Mouse (Mus musculus): Measurements from ENCODE around the gene Ormdl1. TPM values are rescaled to one million over a fixed set of nuclear protein-coding genes. Genes with fewer than 3 reads are reported as not detected.
A peak's percentile ranks its signal among the peaks of the same experiment; 100 is the strongest.
"Not testable (repeated sequence)": the region's sequence is repeated elsewhere in the genome, so short reads cannot be mapped to it uniquely, and the experiment has no call there.

The Ormdl1 gene
- 48.4 and 53.0 TPM in 2 replicates for polyA plus RNA-seq (2016; fragmentation: Nextera tagmentation; extraction: Ambion mirVana)

DNA sequence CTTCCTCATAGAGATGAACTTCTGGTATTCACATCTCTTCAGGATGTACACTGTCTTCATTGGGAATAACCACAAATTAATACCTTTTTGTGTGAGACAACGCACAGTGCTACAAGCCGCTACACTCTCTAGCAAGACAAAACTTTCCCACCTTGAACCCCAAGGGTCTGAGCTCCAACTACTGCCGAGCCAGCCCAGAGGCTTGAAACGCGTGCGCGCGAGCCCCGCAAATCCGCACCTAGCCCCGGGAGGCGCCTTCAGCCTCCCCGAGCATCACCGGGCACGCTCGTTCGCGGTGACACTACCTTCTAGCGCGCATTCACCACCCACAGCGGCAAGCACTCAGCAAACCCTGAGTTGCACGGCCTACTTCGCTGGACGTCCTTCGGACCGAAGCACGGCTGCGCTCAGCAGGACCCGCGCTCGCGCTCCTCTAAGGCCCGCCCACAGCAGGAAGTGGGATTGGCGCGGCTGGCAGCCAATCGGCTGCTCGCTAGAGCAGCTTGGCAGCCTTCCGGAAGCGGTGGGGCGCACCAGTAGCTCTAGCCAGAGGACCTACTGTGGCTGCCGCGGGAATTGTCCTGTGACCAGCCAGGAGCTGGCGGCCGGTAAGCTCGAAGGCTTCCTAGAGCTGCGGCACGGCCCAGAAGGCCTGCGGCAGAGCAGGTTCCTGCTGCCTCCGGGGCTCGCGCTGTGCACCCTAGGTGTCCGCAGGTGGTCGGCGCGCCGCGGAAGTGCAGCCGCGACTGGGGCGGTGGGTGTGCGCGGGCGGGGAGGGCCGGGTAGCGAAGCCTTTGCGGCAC lies at the start of gene Ormdl1, which contains the start of the genes Pms1 and Gm28778:
Gene Ormdl1 (plus strand): TSS at position 515 of the 803 bp plus-strand sequence.
Gene Pms1 (minus strand): TSS at position 438 of the 803 bp plus-strand sequence.
Gene Gm28778 (plus strand): TSS at position 531 of the 803 bp plus-strand sequence.
- Histone ChIP-seq H3K36me3 (peaks cover 13% of the 10 kb centered on the region), H3K4me1 (replicated peaks) (peaks cover 6% of the 10 kb centered on the region; the same call in 1 of the 2 replicates), H3K9ac (replicated peaks) (peak within 1 kb of the TSS; percentile 81), H3K4me3 (replicated peaks) (peak within 1 kb of the TSS; percentile 77), H3K4me2 (peak within 1 kb of the TSS; percentile 61), H3K9me3 (no peaks in the 10 kb centered on the region), H3K27me3 (no peaks in the 10 kb centered on the region), H3K27ac (peak within 1 kb of the TSS; percentile 90)
- WGBS: under 1% methylated on average over 66 of the region's 66 CpGs
- ATAC-seq (ENCODE audit: insufficient number of reproducible peaks, insufficient read depth, low FRiP score, low TSS enrichment, low read depth): peak; percentile 99

DNA sequence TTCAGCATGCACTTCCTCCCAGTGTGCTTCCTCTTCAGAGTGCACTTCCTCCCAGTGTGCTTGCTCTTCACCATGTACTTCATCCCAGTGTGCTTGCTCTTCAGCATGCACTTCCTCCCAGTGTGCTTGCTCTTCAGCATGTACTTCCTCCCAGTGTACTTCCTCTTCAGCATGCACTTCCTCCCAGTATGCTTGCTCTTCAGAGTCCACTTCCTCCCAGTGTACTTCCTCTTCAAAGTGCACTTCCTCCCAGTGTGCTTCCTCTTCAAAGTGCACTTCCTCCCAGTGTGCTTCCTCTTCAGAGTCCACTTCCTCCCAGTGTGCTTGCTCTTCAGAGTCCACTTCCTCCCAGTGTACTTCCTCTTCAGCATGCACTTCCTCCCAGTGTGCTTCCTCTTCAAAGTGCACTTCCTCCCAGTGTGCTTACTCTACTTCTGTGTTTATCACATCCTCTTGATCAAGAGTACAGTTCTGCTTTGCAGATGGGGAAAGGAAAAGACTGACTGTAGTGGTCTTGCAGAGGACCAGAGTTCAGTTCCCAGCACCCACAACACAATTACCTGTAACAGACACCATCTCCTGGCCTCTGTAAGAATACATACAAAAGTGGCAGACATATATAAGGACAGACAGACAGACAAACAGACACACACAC lies 31.8 kb upstream of the Ormdl1 start:
- H3K9ac ChIP-seq (replicated peaks); H3K9me3 ChIP-seq; H3K4me2 ChIP-seq; H3K4me1 ChIP-seq (replicated peaks); H3K4me3 ChIP-seq (replicated peaks); H3K27ac ChIP-seq; ATAC-seq (ENCODE audit: insufficient number of reproducible peaks, insufficient read depth, low FRiP score, low TSS enrichment, low read depth); H3K27me3 ChIP-seq: not testable (repeated sequence)
- peaks cover 12% of the 10 kb centered on the region for H3K36me3 ChIP-seq

DNA sequence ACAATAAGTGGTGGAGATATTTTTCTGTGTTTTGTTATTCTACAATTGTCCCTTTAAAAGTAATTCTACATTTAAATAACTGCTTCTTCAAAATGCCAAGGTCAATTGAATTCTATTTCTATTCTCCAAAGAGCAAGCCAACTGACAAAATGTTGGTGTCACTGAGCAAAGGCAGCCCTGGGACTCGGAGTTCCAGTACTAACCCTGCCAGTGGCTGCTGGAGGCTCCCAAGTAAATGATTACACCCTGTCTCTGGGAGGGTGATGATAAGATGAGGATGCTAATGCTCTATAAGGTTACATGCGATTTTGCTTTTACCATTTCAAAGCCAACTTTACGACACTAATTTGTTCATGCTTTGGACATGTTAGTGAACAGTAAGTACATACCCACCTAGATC lies 27.0 kb upstream of the Ormdl1 start:
- ATAC-seq (ENCODE audit: insufficient number of reproducible peaks, insufficient read depth, low FRiP score, low TSS enrichment, low read depth): no peak
- WGBS: 92% methylated on average over 3 of the region's 3 CpGs
- H3K36me3 ChIP-seq: peaks cover 9% of the 10 kb centered on the region
- no peak overlapping the region for H3K4me3 ChIP-seq (replicated peaks)
- no peaks in the 10 kb centered on the region for H3K27me3 ChIP-seq
- H3K27ac ChIP-seq: no peak overlapping the region
- no peak overlapping the region for H3K4me2 ChIP-seq
- no peak overlapping the region for H3K9ac ChIP-seq (replicated peaks)
- no peaks in the 10 kb centered on the region for H3K4me1 ChIP-seq (replicated peaks)
- H3K9me3 ChIP-seq: no peaks in the 10 kb centered on the region

DNA sequence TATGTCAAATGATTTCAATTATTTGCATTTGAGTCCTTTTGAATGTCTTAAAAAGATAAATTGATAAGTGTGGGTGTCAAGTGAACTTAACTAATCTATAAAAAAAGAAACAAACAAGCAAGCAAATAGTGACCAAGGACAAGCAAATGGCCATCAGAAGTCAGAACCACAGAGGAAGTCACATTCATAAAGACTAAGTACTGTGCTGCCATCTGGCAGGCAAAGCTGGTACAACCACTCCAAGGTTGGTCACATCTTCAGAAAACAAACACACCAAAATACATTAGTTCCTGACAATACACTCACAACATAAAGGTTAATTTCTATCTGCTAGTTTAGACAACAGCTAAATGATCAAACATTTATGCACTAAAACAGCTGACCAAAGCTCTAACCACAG lies 24.2 kb upstream of the Ormdl1 start:
- Histone ChIP-seq H3K4me3 (replicated peaks) (no peak overlapping the region), H3K36me3 (peaks cover 3% of the 10 kb centered on the region; the same call in 1 of the 2 replicates), H3K9ac (replicated peaks) (no peak overlapping the region), H3K4me2 (no peak overlapping the region), H3K27ac (no peak overlapping the region), H3K9me3 (no peaks in the 10 kb centered on the region), H3K4me1 (replicated peaks) (no peaks in the 10 kb centered on the region), H3K27me3 (no peaks in the 10 kb centered on the region)
- ATAC-seq (ENCODE audit: insufficient number of reproducible peaks, insufficient read depth, low FRiP score, low TSS enrichment, low read depth): no peak

DNA sequence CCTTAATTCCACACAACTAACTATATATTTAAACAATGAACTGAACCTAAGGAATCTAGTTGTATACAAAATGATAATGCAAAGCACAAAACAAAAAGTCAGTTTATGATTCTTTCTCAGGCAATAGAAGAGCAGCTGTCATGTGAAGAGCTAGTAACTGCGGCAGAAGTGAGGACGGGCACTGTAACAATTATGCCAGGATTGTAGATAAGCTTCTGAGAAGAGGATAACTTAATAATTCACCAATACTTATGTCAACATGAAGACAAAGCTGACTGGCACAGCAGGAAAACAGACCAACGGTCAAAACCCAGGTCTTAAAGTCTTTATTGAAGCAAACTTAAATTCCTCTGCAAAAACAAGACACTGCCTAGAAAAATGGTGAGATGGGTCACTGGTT lies 5.7 kb upstream of the Ormdl1 start:
- 87% methylated on average over 3 of the region's 3 CpGs for WGBS
- ATAC-seq (ENCODE audit: insufficient number of reproducible peaks, insufficient read depth, low FRiP score, low TSS enrichment, low read depth): no peak

DNA sequence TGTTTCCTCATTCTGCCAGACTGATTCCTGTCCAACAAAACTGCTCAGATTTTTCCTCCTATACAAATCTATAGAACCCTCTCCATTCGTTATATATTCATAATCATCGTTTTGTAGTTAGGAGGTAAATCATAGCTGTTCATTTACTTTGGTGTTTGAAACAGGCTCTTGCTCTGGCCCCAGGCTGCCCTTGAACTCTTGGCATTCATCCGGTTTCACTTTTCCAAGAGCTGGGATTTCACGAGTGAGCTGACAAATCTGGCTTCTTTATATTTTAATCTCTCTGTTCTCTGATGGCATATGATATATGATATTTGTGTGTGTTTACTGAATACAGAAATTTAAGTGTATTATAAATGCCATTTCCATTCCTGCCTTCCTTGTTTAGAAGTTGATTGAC lies 3.6 kb downstream of the Ormdl1 start:
- Histone ChIP-seq H3K27ac (no peak overlapping the region), H3K4me1 (replicated peaks) (peaks cover 6% of the 10 kb centered on the region; the same call in 1 of the 2 replicates), H3K9ac (replicated peaks) (no peak overlapping the region), H3K9me3 (no peaks in the 10 kb centered on the region), H3K4me3 (replicated peaks) (no peak overlapping the region), H3K27me3 (no peaks in the 10 kb centered on the region), H3K36me3 (peaks cover 10% of the 10 kb centered on the region), H3K4me2 (no peak overlapping the region)
- 93% methylated on average over 4 of the region's 4 CpGs for WGBS
- no peak for ATAC-seq (ENCODE audit: insufficient number of reproducible peaks, insufficient read depth, low FRiP score, low TSS enrichment, low read depth)

More for the DNA sequence above, 5.7 kb upstream of the Ormdl1 start:
- H3K27me3 ChIP-seq: no peaks in the 10 kb centered on the region
- 0 out of 2 replicates have a peak, but pooled peaks cover 6% of the 10 kb centered on the region for H3K4me1 ChIP-seq (replicated peaks)
- H3K4me2 ChIP-seq: no peak overlapping the region
- peaks cover 9% of the 10 kb centered on the region for H3K36me3 ChIP-seq
- H3K9ac ChIP-seq (replicated peaks): no peak overlapping the region
- H3K27ac ChIP-seq: no peak overlapping the region
- no peaks in the 10 kb centered on the region; the same call in 1 of the 2 replicates for H3K9me3 ChIP-seq
- no peak overlapping the region for H3K4me3 ChIP-seq (replicated peaks)

DNA sequence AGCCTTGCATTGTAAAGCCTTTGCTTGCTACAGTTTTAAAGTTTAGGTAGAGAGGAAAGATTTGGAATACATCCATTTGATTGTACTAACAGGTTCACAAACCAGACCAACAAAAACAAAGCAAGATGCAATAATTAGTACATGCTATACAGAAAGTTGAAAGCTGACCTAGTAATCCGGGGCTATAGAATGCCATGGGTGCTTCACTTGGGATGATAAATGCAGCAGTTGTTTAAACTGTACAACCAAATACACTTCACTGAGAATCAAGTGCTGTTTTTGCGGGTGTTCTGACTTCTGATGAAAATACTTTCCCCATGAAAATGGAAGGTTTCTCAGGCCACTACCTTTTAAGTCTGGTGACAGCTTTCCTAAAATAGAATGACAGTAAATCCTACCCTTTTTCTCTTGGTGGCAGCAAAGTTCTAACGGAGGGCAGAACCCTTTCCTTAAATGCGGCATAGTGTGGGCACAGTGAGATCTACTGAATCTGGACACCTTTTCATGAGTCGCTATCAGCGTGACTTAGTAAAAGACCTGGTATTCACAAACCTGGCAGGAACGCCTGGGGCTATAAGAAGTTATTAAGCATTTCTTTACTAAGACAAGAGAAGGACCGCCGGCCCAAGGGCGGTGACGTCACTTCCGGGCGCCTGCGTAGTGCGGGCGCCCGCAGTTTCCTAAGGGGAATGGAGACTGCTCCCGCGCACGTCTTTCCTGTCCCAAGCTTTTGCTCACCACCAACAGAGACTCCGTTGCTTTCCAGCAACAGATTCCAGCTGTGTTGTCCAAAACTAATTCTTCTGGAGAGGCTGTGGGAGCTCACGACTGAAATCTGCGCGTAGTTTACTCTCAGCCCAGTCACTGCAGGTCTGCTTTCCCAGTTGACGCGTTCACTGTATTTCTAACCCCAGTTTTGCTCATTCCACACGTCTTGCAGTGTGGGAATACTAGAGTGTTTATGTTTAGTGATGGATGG lies 16.4 kb downstream of the Ormdl1 start, which contains the start of gene Osgepl1:
Gene Osgepl1 (plus strand): TSS at position 636 of the 979 bp plus-strand sequence.
- Histone ChIP-seq H3K9me3 (no peaks in the 10 kb centered on the region), H3K36me3 (peaks cover 17% of the 10 kb centered on the region; the same call in 1 of the 2 replicates), H3K4me1 (replicated peaks) (no peaks in the 10 kb centered on the region), H3K27me3 (no peaks in the 10 kb centered on the region), H3K27ac (peak within 1 kb of the TSS; percentile 87), H3K9ac (replicated peaks) (peak within 1 kb of the TSS; percentile 72), H3K4me2 (peak within 1 kb of the TSS; percentile 60), H3K4me3 (replicated peaks) (peak within 1 kb of the TSS; percentile 52)
- ATAC-seq (ENCODE audit: insufficient number of reproducible peaks, insufficient read depth, low FRiP score, low TSS enrichment, low read depth): peak; percentile 88
- 2% methylated on average over 27 of the region's 27 CpGs for WGBS

DNA sequence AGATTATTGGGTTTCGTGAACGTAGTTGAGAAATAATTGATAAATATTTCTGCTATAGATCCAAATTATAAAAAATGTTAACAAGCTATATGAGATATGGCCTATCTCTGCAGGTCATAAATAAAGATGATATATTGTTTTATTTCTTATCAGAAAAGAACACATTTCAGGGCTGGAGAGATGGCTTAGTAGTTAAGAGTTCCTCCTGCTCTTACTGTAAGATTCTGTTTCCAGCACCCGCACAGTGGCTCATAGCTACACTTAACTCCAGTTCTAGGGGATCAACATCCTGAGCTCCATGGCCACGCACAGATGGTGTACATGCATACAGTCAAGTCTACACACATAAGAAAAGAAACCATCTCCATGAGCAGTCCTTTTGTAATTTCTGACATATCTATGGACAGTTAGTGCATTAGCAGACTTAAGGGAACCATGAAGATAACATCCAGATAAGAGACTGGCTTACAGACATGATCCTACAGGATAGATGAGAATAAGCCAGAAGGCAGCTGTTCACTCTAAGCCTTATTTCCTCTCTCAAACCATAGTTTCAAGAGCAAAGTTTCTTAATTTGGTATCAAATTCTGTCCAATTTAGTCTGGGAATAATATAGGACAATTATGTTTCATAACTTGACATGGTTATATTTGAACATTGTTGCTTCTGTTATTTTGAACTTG lies 24.9 kb downstream of the Ormdl1 start:
- Histone ChIP-seq H3K4me3 (replicated peaks) (no peak overlapping the region), H3K9me3 (no peaks in the 10 kb centered on the region), H3K27me3 (no peaks in the 10 kb centered on the region), H3K4me1 (replicated peaks) (no peaks in the 10 kb centered on the region), H3K36me3 (peaks cover 25% of the 10 kb centered on the region), H3K9ac (replicated peaks) (no peak overlapping the region), H3K27ac (no peak overlapping the region), H3K4me2 (no peak overlapping the region)
- WGBS: 96% methylated on average over 4 of the region's 4 CpGs
- ATAC-seq (ENCODE audit: insufficient number of reproducible peaks, insufficient read depth, low FRiP score, low TSS enrichment, low read depth): no peak

DNA sequence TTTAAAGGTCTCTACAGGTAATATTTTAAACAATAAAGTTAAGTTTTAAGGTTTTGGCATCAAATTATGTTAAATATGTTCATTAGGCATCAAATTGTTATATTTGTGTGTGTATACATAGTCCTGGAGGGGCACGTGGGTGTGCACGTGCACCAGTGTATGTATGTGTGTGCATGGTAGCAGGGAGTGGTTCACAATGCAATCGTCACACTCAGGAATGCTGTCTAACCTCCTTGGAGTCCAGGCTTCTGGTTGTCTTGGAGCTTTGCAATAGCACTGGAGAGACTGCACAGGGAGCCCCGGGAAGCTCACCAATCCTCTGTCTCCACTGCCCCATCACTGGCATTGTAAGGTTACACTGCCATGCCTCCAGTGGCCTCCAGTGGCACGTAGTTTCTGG lies 26.4 kb downstream of the Ormdl1 start:
- no peak overlapping the region for H3K4me3 ChIP-seq (replicated peaks)
- H3K4me1 ChIP-seq (replicated peaks): no peaks in the 10 kb centered on the region
- no peak for ATAC-seq (ENCODE audit: insufficient number of reproducible peaks, insufficient read depth, low FRiP score, low TSS enrichment, low read depth)
- no peaks in the 10 kb centered on the region for H3K27me3 ChIP-seq
- H3K9me3 ChIP-seq: no peaks in the 10 kb centered on the region
- H3K36me3 ChIP-seq: peaks cover 19% of the 10 kb centered on the region
- 92% methylated on average over 5 of the region's 5 CpGs for WGBS
- H3K9ac ChIP-seq (replicated peaks): no peak overlapping the region
- H3K27ac ChIP-seq: no peak overlapping the region
- no peak overlapping the region for H3K4me2 ChIP-seq

DNA sequence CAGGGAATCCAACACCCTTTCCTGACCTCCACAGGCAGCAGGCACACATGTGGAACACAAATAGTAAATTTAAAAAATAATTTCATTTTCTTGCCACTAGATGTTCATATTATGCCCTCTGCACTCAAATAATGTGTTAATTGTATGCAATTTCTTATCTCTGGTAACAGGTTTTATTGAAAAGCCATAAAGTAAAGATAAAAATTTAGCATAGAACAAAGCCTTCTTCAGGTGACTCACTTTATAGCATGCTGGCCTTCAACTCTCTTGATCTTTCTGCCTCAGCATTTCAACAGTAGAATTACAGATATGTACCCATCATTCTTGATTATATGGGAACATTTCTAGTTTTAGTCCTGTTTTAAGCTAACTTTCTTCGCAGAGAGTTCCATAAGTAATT lies 27.4 kb downstream of the Ormdl1 start:
- Histone ChIP-seq H3K27me3 (no peaks in the 10 kb centered on the region), H3K9ac (replicated peaks) (no peak overlapping the region), H3K4me3 (replicated peaks) (no peak overlapping the region), H3K27ac (no peak overlapping the region), H3K36me3 (peaks cover 14% of the 10 kb centered on the region), H3K4me2 (no peak overlapping the region), H3K9me3 (no peaks in the 10 kb centered on the region), H3K4me1 (replicated peaks) (no peaks in the 10 kb centered on the region)
- WGBS: 98% methylated on average over 1 of the region's 1 CpGs
- no peak for ATAC-seq (ENCODE audit: insufficient number of reproducible peaks, insufficient read depth, low FRiP score, low TSS enrichment, low read depth)

Data from limb, embryonic 12.5 days (tissue).